Mouse (Mus musculus): ENCODE results near the gene Olfr187.

DNA sequence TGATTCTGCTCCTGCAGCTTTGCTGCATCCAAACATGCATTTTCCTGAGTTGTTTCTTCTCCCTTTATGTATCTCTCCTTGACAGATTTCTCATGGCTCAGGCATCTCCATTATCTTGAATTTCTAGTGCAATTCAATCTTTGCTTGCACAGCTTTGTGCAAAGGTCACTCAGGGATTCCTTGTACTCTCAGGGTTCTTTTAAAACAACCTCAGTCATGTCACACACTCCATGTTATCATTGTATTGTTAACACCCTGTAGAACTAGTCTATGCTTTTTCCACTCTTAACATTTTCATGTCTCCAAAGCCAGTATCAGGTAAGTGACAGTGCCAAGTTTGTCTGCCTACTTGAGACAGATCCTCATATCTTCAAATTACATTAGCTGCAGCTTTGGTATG, 32.2 kb upstream of the Olfr187 start:
- TF ChIP-seq POLR2A (IDR thresholded peaks at IDR 0.05; ENCODE audit: low read depth, low read length) (no peak), CTCF (IDR thresholded peaks at IDR 0.05; ENCODE audit: borderline replicate concordance, insufficient read depth, low read length) (no peak)
